ENCODE assay signal across 25 mouse cellular contexts in genomic region chr12:82880711-82881110, GRCm38 (mm10).
DNase-seq lines count a peak whose midpoint lies in the region; ATAC-seq and TF ChIP-seq lines count a peak whose summit lies in the region.
"Had no signal": no experiment of that assay in that cellular context is flagged by ENCODE, and none has a peak within 500 bp of the region (broad histone marks: within the 10 kb centered on the region; RNA-seq: fewer than 3 reads in every experiment).

No protein-coding gene starts in this region.

- no peak for TF ChIP-seq CTCF in liver, adult 2 months (IDR thresholded peaks at IDR 0.05; ENCODE audit: low read depth, low read length)
- TF ChIP-seq CTCF in liver, postnatal 0 days (IDR thresholded peaks at IDR 0.05; ENCODE audit: low read depth) = no peak

- no peak for TF ChIP-seq EP300 in liver, postnatal 0 days (IDR thresholded peaks at IDR 0.05; ENCODE audit: low read depth)

- no peak for TF ChIP-seq POLR2A in liver, adult 2 months (IDR thresholded peaks at IDR 0.05; ENCODE audit: extremely low read depth, insufficient read depth, low read length)

- no peak overlapping the region for H3K4me2 ChIP-seq in liver, postnatal 0 days (ENCODE audit: low read depth, low read length)
- no peak overlapping the region for H3K4me2 ChIP-seq in intestine, embryonic 15.5 days (replicated peaks)
- H3K4me2 ChIP-seq: embryonic facial prominence, embryonic 13.5 days; embryonic facial prominence, embryonic 15.5 days; forebrain, embryonic 12.5 days had no signal

- no peak overlapping the region for H3K4me3 ChIP-seq in liver, adult 2 months (ENCODE audit: insufficient read depth, low read depth, low read length)
- no peak overlapping the region for H3K4me3 ChIP-seq in liver, postnatal 0 days (ENCODE audit: low read depth, low read length)
- H3K4me3 ChIP-seq in intestine, embryonic 15.5 days (replicated peaks) = no peak overlapping the region
- H3K4me3 ChIP-seq: embryonic facial prominence, embryonic 13.5 days; embryonic facial prominence, embryonic 15.5 days; erythroblast, embryonic 14.5 days; forebrain, embryonic 10.5 days; forebrain, embryonic 12.5 days had no signal

- H3K79me2 ChIP-seq in liver, adult 2 months (ENCODE audit: control insufficient read depth, insufficient read depth, low read length) = no peaks in the 10 kb centered on the region

- H3K4me1 ChIP-seq in liver, adult 2 months (ENCODE audit: control insufficient read depth, insufficient read depth, low read length) = peaks cover 5% of the 10 kb centered on the region
- H3K4me1 ChIP-seq in liver, postnatal 0 days (ENCODE audit: insufficient read depth) = no peaks in the 10 kb centered on the region
- no peaks in the 10 kb centered on the region for H3K4me1 ChIP-seq in intestine, embryonic 15.5 days (replicated peaks)
- H3K4me1 ChIP-seq: embryonic facial prominence, embryonic 13.5 days; embryonic facial prominence, embryonic 15.5 days; forebrain, embryonic 10.5 days; forebrain, embryonic 12.5 days had no signal

- ATAC-seq in liver, postnatal 0 days = no peak
- ATAC-seq in intestine, embryonic 15.5 days = no peak
- ATAC-seq: activated CD4-positive, CD25-positive, alpha-beta regulatory T cell, adult 4 months; CD4-positive, CD25-positive, alpha-beta regulatory T cell, adult 4 months; forebrain, embryonic 14.5 days; forebrain, embryonic 16.5 days; Patski had no signal

- no peaks in the 10 kb centered on the region for H3K27me3 ChIP-seq in liver, adult 2 months (ENCODE audit: control insufficient read depth, insufficient read depth, low read length)
- H3K27me3 ChIP-seq in liver, postnatal 0 days (ENCODE audit: insufficient read depth, low read length) = no peaks in the 10 kb centered on the region
- H3K27me3 ChIP-seq in intestine, embryonic 15.5 days (replicated peaks) = no peaks in the 10 kb centered on the region
- H3K27me3 ChIP-seq: CH12.LX; embryonic facial prominence, embryonic 13.5 days; embryonic facial prominence, embryonic 15.5 days; forebrain, embryonic 12.5 days; Patski had no signal

- H3K36me3 ChIP-seq in liver, adult 2 months (ENCODE audit: control insufficient read depth, insufficient read depth, low read length) = no peaks in the 10 kb centered on the region
- H3K36me3 ChIP-seq in liver, postnatal 0 days (replicated peaks; ENCODE audit: insufficient read depth, low read length) = no peaks in the 10 kb centered on the region
- H3K36me3 ChIP-seq in intestine, embryonic 15.5 days = no peaks in the 10 kb centered on the region
- H3K36me3 ChIP-seq: embryonic facial prominence, embryonic 13.5 days; embryonic facial prominence, embryonic 15.5 days; forebrain, embryonic 10.5 days; forebrain, embryonic 12.5 days; G1E had no signal

- no peak overlapping the region for H3K27ac ChIP-seq in liver, adult 2 months (replicated peaks; ENCODE audit: insufficient read depth, low read depth, low read length)
- no peak overlapping the region for H3K27ac ChIP-seq in liver, postnatal 0 days (ENCODE audit: low read depth)
- H3K27ac ChIP-seq in intestine, embryonic 15.5 days = no peak overlapping the region
- H3K27ac ChIP-seq: embryonic facial prominence, embryonic 13.5 days; embryonic facial prominence, embryonic 15.5 days; forebrain, embryonic 10.5 days; forebrain, embryonic 12.5 days had no signal

- DNase-seq in adrenal gland, adult 2 months = peak; percentile 30
- DNase-seq in adrenal gland, adult 18-20 months (ENCODE audit: low spot score in 2 of 2) = no peak
- peak; percentile 51 for DNase-seq in liver, adult 2 months (ENCODE audit: extremely low read depth, low read depth, low spot score)
- DNase-seq in liver, postnatal 0 days = no peak
- DNase-seq in adrenal gland, postnatal 25 days = peak; percentile 3
- DNase-seq in heart, postnatal 14 days = no peak
- DNase-seq: B cell, adult 2 months; cerebellum, adult 11-12 months; cerebellum, adult 2 months; cerebellum, adult 9-10 months; cerebellum, postnatal 10 days; cerebellum, postnatal 25 days had no signal

- H3K9ac ChIP-seq in liver, adult 2 months (ENCODE audit: low read depth, low read length) = no peak overlapping the region
- no peak overlapping the region for H3K9ac ChIP-seq in liver, postnatal 0 days (replicated peaks)
- H3K9ac ChIP-seq in intestine, embryonic 15.5 days = no peak overlapping the region
- H3K9ac ChIP-seq: embryonic facial prominence, embryonic 13.5 days; embryonic facial prominence, embryonic 15.5 days; forebrain, embryonic 12.5 days had no signal

- WGBS in liver, adult 2 months = 65% methylated on average over 5 of the region's 5 CpGs
- 78% methylated on average over 5 of the region's 5 CpGs for WGBS in liver, postnatal 0 days (ENCODE audit: insufficient replicate concordance)
- 75% methylated on average over 5 of the region's 5 CpGs for WGBS in intestine, embryonic 15.5 days

- intact Hi-C loops in heart, postnatal 14 days (cut with DNase I) = no loop called here

- no peaks in the 10 kb centered on the region for H3K9me3 ChIP-seq in liver, postnatal 0 days (ENCODE audit: low read length)
- no peaks in the 10 kb centered on the region for H3K9me3 ChIP-seq in intestine, embryonic 15.5 days
- H3K9me3 ChIP-seq: embryonic facial prominence, embryonic 13.5 days; embryonic facial prominence, embryonic 15.5 days; forebrain, embryonic 10.5 days; forebrain, embryonic 12.5 days; G1E had no signal

Comparison
In these comparisons a context has a peak if more than half of its experiments do, and no peak if none do; other contexts are left out.
1. DNase-seq: peak in adrenal gland, adult 2 months (single experiment), liver, adult 2 months (single experiment) and adrenal gland, postnatal 25 days (single experiment); none in adrenal gland, adult 18-20 months (0 of 2), liver, postnatal 0 days (single experiment) and heart, postnatal 14 days (0 of 2).